Mouse (Mus musculus) kidney, postnatal 0 days (tissue): ENCODE data around the gene Fchsd2. TPM values are rescaled to one million over a fixed set of nuclear protein-coding genes. Genes with fewer than 3 reads are reported as not detected.

Experiments
- ATAC-seq: fragments of 200-750 bp; cut with Nextera tagmentation; replicated peaks from 2 replicates; pipeline ENCODE4 v1.8.0; 2017; ENCODE audit warnings: low read depth, moderate number of reproducible peaks, moderate TSS enrichment, moderate library complexity; ENCODE audit not compliant: low FRiP score
- DNase-seq: peaks from one replicate; pipeline ENCODE4 v3.0.0-alpha.2; 2016; ENCODE audit warnings: low spot score
- H3K27ac ChIP-seq: fragments of 300-500 bp; sonication (generic); 2 replicates; pipeline ENCODE4 v1.5.1; 2014; ENCODE audit warnings: mild to moderate bottlenecking
- H3K27me3 ChIP-seq: fragments of 300-500 bp; sonication (generic); 2 replicates; pipeline ENCODE4 v1.6.1; 2014; ENCODE audit warnings: low read length, mixed read lengths; ENCODE audit not compliant: insufficient read depth
- H3K36me3 ChIP-seq: fragments of 300-500 bp; sonication (generic); 2 replicates; pipeline ENCODE4 v1.6.1; 2014; ENCODE audit warnings: low read length, mixed read lengths; ENCODE audit not compliant: insufficient read depth
- H3K4me1 ChIP-seq: fragments of 300-500 bp; sonication (generic); replicated peaks from 2 replicates; pipeline ENCODE4 v1.6.1; 2014; ENCODE audit warnings: antibody characterized with exemption, low read length, mixed read lengths; ENCODE audit not compliant: insufficient read depth
- H3K4me2 ChIP-seq: fragments of 300-500 bp; sonication (generic); 2 replicates; pipeline ENCODE4 v1.6.1; 2014; ENCODE audit warnings: mild to moderate bottlenecking, low read length, moderate library complexity, mixed read lengths
- H3K4me3 ChIP-seq: fragments of 300-500 bp; sonication (generic); replicated peaks from 2 replicates; pipeline ENCODE4 v1.5.1; 2014; ENCODE audit warnings: low read depth, low read length
- H3K9ac ChIP-seq: fragments of 300-500 bp; sonication (generic); 2 replicates; pipeline ENCODE4 v1.6.1; 2014; ENCODE audit warnings: low read depth, low read length
- H3K9me3 ChIP-seq: fragments of 300-500 bp; sonication (generic); replicated peaks from 2 replicates; pipeline ENCODE4 v1.6.1; 2016; ENCODE audit warnings: low read length, inconsistent platforms, mixed read lengths
- CTCF ChIP-seq: IDR thresholded peaks from 2 replicates; pipeline ENCODE4 v1.5.1; 2016; ENCODE audit warnings: antibody characterized with exemption, low read depth, mild to moderate bottlenecking, moderate library complexity
- WGBS: fragments of 180-500 bp; shearing (Covaris S2); extraction: QIAGEN DNeasy Blood & Tissue Kit; methylation state at CpG from one replicate; pipeline ENCODE4 v1.1.7; 2014; 5-methylcytosine and 5-hydroxymethylcytosine counted together
- polyA plus RNA-seq: library from polyadenylated mRNA; unstranded; fragments of >200 nt; fragmentation: Nextera tagmentation; extraction: Ambion mirVana; gene quantifications from 2 replicates; pipeline ENCODE4 v1.2.1, GENCODE M21; 2015

The Fchsd2 gene
- polyA plus RNA-seq, 1 experiment from 2014 or later, result 15.9 TPM

DNA sequence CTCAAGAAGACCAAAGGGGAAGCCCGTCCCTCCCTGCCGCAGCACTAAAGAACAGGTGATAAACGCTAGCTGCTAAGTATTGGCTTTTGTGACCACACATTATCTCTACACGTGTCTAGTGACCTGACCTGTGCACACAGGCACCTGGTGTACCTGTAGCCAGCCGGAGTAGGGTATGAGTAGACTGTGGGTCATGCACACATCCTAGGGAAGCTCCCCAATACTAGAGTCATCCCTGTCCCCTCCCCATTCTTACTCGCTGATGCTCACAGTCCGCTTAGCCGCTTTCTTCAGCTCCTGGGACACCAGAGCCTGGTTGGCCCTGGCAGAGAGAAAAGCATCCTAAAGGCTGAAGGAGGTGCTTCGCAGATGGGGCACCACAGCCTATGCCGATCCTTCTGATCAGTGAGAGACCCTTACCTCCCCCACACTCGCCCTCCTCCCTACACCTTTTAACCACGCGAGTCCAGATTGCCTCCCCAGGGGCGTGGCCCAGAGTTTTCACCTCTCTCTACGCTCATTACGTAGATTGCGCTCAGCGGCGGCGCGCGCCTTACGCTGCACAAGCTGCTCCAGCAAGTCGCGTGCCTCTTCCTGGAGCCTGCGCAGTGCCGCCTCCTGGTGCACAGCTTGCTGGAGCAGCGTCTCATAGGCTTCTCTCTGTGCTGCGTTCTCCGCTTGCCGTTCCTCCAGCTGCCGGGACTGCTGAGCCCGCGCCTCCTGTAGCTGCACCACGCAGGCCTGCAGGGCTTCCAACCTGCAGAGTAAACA, 203.8 kb downstream of the Fchsd2 start:
- Histone ChIP-seq H3K4me2 (peak overlapping the region; percentile 60), H3K4me3 (peak overlapping the region; percentile 21; the same call in 1 of the 2 replicates), H3K27me3 (no peaks in the 10 kb centered on the region; the same call in 1 of the 2 replicates), H3K9ac (peak overlapping the region; percentile 44; the same call in 1 of the 2 replicates), H3K36me3 (0 out of 2 replicates have a peak, but pooled peaks cover 2% of the 10 kb centered on the region), H3K27ac (no peak overlapping the region), H3K9me3 (no peaks in the 10 kb centered on the region), H3K4me1 (peaks cover 15% of the 10 kb centered on the region)
- DNase-seq, result peak; percentile 91
- 9% methylated on average over 35 of the region's 35 CpGs for WGBS
- TF ChIP-seq CTCF, result peak; percentile 68
- ATAC-seq, result peak; percentile 77

DNA sequence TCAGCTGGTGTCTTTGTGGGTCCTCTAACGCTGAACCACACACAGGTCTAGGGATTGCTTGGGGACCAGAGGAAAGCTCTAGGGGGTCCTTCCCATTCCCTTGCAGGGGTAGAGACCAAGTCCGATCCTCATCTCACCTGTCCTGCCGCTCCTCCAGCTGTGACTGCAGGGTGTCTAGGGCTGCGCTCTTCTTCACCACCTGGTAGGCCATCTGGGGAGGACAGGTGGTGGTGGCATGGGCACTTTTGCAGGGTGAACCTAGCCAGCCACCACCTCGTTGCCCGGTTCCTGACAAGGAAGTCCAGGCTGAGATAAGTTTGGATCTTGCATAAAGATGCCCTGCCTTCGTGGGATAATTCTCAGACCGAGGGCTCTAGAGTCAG, 204.4 kb downstream of the Fchsd2 start:
- 33% methylated on average over 8 of the region's 8 CpGs for WGBS

DNA sequence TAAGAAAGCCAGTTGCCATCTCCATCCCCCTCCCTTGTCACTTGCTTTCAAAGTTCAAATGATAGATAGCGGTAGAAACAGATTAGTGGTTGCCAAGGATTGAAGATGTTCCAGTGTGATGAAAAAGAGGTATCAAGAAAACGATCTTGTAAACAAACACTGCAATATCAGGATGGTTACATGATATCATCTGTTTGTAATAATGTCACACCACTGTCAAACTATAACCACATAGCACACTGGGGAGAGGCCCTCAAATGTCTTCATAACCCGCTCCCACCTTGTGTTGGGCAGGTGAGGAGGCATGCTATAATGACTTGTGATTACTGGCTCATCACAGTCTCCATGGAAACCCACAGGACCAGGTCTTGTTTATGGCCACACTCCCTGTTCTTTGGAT, 205.7 kb downstream of the Fchsd2 start:
- Histone ChIP-seq H3K4me1 (peaks cover 15% of the 10 kb centered on the region), H3K27me3 (no peaks in the 10 kb centered on the region; the same call in 1 of the 2 replicates), H3K27ac (no peak overlapping the region), H3K4me2 (no peak overlapping the region), H3K9ac (no peak overlapping the region), H3K36me3 (no peaks in the 10 kb centered on the region), H3K4me3 (no peak overlapping the region), H3K9me3 (no peaks in the 10 kb centered on the region)
- ATAC-seq (no peak), DNase-seq (no peak)
- WGBS, result 85% methylated on average over 3 of the region's 3 CpGs
- TF ChIP-seq CTCF, result no peak

More for the DNA sequence above, 204.4 kb downstream of the Fchsd2 start:
- peak overlapping the region; percentile 44; the same call in 1 of the 2 replicates for H3K9ac ChIP-seq
- DNase-seq (no peak), ATAC-seq (no peak)
- H3K4me2 ChIP-seq, result peak overlapping the region; percentile 60
- no peak overlapping the region for H3K27ac ChIP-seq
- H3K4me3 ChIP-seq, result peak overlapping the region; percentile 21; the same call in 1 of the 2 replicates
- no peaks in the 10 kb centered on the region for H3K9me3 ChIP-seq
- no peaks in the 10 kb centered on the region; the same call in 1 of the 2 replicates for H3K27me3 ChIP-seq
- TF ChIP-seq CTCF, result no peak
- no peaks in the 10 kb centered on the region for H3K36me3 ChIP-seq
- H3K4me1 ChIP-seq, result peaks cover 15% of the 10 kb centered on the region

DNA sequence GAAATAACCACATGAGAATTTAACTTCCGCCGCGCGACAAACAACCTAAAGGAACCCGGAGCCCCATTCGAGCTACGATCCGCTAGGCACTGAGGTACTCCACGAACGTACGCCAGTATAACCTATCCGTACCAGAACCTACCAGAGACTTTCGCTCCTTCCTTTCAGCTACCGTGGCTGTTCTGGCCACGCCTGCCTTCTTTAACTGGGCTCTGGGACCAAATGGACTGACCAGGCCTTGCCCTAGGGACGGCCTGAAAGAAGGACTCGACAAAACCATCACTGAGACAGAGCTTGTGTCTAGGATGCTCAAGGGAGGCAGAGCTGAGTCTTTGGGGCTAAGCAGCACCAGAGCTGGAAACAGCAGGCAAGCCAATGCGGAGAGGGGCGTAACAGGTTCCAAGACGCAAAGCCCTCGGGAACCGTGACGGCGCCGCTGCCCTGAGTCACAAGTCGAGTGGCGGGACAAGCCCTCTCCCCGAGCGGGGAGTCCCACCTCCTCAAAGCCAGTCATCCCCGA, 208.8 kb downstream of the Fchsd2 start:
- peak overlapping the region; percentile 68 for H3K4me2 ChIP-seq
- no peak; the same call in 1 of the 2 replicates for ATAC-seq
- WGBS, result under 1% methylated on average over 30 of the region's 30 CpGs
- no peak for TF ChIP-seq CTCF
- no peaks in the 10 kb centered on the region for H3K36me3 ChIP-seq
- no peaks in the 10 kb centered on the region for H3K9me3 ChIP-seq
- H3K27me3 ChIP-seq, result no peaks in the 10 kb centered on the region; the same call in 1 of the 2 replicates
- peaks cover 15% of the 10 kb centered on the region for H3K4me1 ChIP-seq
- H3K9ac ChIP-seq, result peak overlapping the region; percentile 54
- H3K27ac ChIP-seq, result peak overlapping the region; percentile 58; the same call in 1 of the 2 replicates
- peak; percentile 68 for DNase-seq
- peak overlapping the region; percentile 67 for H3K4me3 ChIP-seq

DNA sequence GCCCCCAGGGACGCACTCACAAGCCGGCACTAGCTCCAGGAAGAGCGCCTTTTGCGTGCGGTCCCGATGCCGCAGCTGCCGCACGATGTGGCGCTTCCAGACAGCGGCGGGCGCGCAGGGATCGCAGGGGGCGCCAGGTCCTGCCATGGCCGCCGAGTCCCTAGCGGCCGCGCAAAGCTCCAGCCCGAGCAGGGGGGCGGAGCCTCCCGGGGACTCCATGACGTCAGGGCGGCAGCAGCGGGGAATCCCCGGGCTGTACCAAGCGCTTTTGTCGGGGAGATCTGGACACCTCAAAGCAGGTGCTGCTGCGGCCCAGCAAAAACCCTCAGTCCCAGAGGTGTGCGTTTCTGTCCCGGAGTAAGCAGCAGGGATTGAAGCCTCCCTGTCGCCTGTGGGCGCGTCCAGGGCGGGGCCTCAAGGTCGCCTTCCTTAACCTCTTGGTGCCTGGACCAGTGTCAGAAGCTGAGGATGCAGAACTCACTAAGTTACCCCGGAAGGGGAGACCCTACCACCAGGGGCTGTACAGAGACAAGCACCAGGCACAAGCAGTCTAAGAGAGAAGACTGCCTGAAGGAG, 209.3 kb downstream of the Fchsd2 start, which contains the start of gene Atg16l2:
Atg16l2 (minus strand) TSS at position 371 of the 576 bp plus-strand sequence.
- Histone ChIP-seq H3K9me3 (no peaks in the 10 kb centered on the region), H3K27ac (peak within 1 kb of the TSS; percentile 58; the same call in 1 of the 2 replicates), H3K4me1 (peaks cover 9% of the 10 kb centered on the region; the same call in 1 of the 2 replicates), H3K4me2 (peak within 1 kb of the TSS; percentile 68), H3K36me3 (no peaks in the 10 kb centered on the region), H3K4me3 (peak within 1 kb of the TSS; percentile 67), H3K27me3 (no peaks in the 10 kb centered on the region; the same call in 1 of the 2 replicates), H3K9ac (peak within 1 kb of the TSS; percentile 54)
- peak; percentile 56 for TF ChIP-seq CTCF
- DNase-seq, result peak; percentile 95
- ATAC-seq, result peak; percentile 97
- 0% methylated on average over 39 of the region's 39 CpGs for WGBS

DNA sequence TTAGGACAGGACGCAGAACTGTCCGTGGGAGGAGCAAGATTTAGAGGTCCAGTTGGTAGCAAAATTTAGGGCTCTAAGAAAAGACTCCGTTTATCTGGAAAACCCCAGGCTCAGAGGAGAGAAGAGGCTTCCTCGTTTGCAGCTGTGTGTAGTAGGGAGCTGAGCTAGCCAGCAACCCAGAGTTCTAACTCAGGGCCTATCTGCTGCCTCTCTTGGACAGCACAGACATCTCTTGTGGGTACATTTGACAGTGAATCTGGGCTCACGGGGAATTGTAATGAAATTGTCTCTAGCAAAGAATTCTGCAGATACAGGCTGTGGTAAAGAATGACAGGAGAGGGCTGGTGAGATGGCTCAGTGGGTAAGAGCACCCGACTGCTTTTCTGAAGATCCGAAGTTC, 210.0 kb downstream of the Fchsd2 start:
- DNase-seq (no peak), ATAC-seq (no peak)
- Histone ChIP-seq H3K4me2 (peak overlapping the region; percentile 68), H3K36me3 (no peaks in the 10 kb centered on the region), H3K4me1 (peaks cover 7% of the 10 kb centered on the region; the same call in 1 of the 2 replicates), H3K9ac (peak overlapping the region; percentile 54), H3K27ac (peak overlapping the region; percentile 58; the same call in 1 of the 2 replicates), H3K9me3 (no peaks in the 10 kb centered on the region), H3K4me3 (peak overlapping the region; percentile 67), H3K27me3 (no peaks in the 10 kb centered on the region; the same call in 1 of the 2 replicates)
- 20% methylated on average over 7 of the region's 7 CpGs for WGBS
- no peak for TF ChIP-seq CTCF
